Mouse (Mus musculus): Measurements from ENCODE around the gene Hist2h2bb.
"Not testable (repeated sequence)": the region's sequence is repeated elsewhere in the genome, so short reads cannot be mapped to it uniquely, and the experiment has no call there.

Gene Hist2h2bb

DNA sequence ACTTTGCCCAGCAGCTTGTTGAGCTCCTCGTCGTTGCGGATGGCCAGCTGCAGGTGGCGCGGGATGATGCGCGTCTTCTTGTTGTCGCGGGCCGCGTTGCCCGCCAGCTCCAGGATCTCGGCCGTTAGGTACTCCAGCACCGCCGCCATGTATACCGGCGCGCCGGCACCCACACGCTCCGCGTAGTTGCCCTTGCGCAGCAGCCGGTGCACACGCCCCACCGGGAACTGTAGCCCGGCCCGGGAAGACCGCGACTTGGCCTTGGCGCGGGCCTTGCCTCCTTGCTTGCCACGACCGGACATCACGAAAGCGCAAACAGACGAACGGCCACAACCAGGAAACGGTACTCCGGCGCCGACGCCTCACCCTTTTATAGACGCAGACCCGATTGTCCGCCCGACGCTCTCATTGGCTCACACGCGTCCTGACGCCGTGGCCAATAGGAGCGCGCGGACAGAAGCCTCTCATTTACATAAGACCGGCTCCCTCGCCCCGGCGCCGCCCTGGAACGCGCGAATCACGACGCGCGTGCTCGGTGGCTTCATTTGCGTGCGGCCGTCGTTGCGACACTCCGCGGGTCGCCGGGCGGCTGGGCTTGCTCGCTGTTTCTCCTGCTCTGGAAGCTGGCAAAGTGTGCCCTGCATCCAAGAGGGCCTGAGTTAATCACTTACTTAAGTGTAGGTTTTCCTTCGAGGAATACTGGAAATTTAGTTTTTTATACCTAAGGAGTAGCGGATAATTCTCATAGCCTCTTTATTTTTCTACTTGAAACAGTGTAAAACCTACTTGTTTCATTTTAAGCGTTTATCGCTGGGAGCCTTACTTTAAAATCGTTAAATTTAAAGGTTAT is 29.4 kb upstream of the Hist2h2bb start, which contains the start of gene Hist2h2aa2:
TSS of gene Hist2h2aa2 (minus strand) at position 328 of the 850 bp plus-strand sequence.
- peak; percentile 99 for DNase-seq (ENCODE audit: low spot score in 2 of 2)

DNA sequence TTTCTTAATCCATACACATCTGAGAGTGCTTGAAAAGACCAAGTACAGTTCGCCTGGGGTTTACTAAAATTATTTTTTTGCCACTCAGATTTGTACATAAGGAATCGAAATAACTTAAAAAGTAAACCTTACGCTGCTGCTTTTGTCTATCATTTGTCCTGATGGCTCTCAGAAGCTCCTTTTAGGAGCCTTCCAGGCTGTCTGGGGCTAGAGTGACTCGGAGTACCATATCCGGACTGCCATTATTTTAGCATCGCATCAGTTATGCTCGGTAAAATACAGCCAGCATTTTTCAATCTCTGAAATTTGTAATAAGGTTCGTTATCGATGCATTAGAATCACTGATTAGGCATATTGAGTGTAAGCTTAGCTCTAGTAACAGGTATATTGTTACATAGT is 28.8 kb upstream of the Hist2h2bb start:
- DNase-seq (ENCODE audit: low spot score in 2 of 2), result no peak

DNA sequence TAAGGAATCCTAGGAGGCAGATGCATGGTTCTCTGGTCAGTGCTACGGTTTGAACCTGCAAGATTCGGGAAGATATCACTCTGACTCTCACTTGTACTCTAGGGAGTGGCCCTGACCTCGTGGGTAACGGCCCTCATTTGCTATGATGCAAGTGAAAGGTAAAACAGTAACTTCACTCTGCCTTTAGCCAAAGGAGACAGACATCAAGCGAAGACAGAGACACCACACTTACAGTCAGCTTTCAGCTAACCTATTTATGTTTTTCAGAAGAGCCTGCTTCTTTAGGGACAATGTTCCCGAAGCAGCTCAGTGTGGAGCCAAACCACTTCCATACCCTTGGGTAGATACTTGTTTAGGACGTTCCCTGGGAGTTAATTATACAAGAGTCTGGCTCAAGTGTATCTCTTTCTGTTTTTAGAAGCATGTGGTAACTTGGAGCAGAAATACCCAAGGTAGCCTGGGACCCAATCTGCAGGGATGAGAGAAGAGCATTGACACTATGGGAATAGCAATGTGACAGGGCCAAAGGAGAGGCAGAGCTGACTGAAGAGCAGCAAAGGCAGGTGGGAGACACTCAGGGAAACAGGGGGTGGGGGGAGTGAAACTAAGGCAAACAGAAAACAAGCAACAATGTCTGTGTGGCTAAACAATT is 25.5 kb upstream of the Hist2h2bb start:
- no peak for DNase-seq (ENCODE audit: low spot score in 2 of 2)

DNA sequence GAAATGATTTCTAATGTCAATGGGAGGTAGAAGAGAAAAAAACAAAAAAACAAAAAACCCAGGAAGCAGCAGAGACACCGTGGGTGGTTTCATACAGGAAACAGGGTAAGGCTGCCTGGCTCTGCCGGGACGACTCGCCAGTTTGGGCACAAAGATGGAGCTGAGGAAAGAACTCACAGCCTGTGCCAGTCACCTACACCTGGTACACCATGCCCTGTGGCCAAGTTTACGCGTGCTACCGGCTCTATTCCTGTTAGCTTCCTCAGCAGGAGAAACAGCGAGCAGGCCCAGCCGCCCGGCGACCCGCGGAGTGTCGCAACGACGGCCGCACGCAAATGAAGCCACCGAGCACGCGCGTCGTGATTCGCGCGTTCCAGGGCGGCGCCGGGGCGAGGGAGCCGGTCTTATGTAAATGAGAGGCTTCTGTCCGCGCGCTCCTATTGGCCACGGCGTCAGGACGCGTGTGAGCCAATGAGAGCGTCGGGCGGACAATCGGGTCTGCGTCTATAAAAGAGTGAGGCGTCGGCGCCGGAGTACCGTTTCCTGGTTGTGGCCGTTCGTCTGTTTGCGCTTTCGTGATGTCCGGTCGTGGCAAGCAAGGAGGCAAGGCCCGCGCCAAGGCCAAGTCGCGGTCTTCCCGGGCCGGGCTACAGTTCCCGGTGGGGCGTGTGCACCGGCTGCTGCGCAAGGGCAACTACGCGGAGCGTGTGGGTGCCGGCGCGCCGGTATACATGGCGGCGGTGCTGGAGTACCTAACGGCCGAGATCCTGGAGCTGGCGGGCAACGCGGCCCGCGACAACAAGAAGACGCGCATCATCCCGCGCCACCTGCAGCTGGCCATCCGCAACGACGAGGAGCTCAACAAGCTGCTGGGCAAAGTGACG is 24.3 kb upstream of the Hist2h2bb start, which contains the start of gene Hist2h2aa1:
TSS of gene Hist2h2aa1 (plus strand) at position 495 of the 884 bp plus-strand sequence.
- DNase-seq (ENCODE audit: low spot score in 2 of 2), result peak; percentile 82 to 83

DNA sequence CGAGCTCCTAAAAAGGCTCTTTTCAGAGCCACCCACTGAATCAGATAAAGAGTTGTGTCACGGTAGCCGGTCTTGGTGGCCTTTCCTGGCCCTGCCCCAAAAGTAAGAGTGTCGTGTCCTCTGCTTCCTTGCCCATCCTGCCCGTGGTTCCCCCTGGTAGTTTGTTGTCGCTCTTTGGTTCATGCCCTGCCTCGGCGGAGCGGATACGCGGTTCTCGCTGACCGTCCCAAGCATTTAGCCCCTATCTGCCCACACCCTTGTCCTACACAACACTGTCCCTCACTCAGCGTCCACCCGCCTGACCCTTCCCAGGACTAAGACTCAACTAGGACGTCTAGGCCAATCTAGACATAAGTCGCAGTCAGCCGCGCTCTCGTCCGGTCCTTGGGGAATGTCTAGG is 23.5 kb upstream of the Hist2h2bb start:
- DNase-seq (ENCODE audit: low spot score in 2 of 2), result not testable (repeated sequence)

DNA sequence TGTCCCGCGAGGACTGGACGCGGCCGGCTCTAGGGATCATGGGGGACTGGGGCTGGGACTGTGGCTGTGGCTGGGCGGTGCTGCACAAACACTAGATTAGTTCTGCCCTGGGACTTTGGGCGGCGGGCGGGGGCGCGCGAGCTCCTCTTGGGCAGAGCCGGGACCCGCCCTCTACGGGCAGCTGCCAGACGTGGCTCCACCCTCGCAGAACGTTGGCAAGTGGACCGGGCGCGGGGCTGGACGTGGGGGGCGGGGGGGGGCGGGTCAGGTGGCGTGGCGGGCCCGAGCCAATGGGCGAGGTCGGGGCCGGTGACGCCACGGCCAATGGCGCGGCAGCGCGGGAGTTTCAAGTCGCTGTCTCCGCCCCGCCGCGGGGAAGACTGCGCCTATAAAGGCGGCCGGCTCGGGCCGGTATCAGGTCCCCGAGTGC is 23.1 kb upstream of the Hist2h2bb start, which contains the start of gene Hist2h3c1:
TSS of gene Hist2h3c1 (plus strand) at position 259 of the 430 bp plus-strand sequence.
- not testable (repeated sequence) for DNase-seq (ENCODE audit: low spot score in 2 of 2)

DNA sequence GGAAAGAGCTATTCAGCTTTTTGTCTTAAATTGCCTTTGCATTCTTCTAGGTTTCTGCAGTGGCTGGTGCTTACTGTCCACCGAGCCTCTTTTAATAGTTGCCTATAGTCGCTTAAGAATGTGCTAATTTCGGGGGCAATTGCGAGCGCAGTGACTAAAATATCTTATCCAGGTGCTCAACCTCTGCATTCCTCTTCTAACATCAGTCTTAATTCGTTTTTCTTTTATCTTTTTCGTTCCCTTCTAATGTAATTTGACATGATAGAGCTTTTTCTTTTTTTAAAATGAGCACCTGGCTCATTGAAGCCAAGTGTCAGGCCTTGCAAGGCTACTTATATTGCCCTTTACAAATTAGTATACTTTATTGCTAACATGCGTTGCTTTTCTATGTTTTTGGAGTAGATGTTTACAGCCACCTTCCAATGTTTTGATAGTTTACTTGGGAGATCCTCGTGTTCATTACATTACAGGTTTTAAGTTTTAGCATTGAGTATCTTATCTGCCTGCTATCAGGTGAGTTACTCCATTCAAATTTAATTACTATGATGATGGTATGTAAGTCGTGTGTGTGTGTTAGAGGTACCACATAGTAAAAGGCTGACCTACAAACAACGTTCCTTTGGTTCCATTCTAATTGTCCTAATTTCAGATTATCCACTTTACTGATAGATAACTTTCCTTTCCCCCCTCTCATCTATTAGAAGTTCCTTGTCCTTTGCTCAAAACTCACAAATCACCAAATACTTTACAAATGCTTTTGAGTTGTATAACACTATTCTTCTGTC is 22.0 kb upstream of the Hist2h2bb start:
- DNase-seq (ENCODE audit: low spot score in 2 of 2), result no peak

DNA sequence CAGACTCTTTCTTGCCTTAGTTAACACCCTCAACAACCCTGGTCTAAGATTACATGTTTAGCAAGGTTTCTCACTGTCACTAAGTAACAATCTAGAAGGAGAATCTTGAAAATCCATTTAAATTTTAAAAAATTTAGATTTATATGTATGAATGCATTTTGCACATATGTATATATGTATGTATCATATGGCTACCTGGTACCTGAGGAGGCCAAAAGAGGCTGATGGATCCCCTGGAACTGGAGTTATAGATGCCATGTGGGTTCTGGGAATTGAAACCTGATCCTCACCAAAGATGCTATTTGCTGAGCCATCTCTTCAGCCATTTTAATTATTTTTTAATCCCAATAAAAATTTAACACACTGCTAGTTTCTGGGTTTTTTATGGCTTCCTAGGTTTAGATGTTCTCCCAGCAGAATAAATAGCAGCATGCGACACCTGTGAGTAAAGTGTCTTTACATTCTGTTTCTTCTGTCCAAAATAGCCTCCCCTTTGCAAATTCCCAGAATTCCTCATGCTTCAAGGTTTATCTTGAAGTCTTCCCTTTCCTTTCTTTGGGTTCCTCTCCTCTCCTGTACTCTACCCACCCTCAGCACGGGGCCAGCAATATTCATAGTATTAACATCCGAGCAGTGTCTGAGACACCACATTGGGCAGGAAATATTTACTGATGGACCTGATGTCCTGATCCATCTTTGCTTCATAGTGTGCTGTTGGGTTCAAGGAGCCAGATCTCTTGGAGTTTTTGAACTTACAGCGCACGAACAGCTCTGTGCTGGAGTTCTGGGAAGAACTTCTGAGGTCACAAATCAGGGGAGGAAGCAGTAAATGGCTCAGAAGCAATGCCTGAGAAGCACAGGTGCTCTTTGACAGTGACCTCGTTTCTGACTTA is 21.2 kb upstream of the Hist2h2bb start:
- DNase-seq (ENCODE audit: low spot score in 2 of 2), result no peak

DNA sequence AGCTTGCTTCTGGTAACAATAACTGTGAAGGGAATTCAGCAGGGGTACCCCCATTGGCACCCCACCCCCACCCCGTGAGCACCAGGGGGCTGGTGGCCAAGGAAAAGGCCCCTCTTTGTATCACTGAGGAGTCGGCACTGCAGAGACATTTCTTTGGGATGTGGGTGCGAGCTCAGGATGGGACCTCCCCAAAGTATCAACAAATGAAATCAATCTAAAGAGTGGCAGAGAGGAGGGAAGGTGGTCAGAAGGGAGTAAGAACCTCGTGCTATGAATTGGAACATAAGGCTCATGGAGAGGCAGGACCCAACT is 20.6 kb upstream of the Hist2h2bb start:
- DNase-seq (ENCODE audit: low spot score in 2 of 2), result no peak

DNA sequence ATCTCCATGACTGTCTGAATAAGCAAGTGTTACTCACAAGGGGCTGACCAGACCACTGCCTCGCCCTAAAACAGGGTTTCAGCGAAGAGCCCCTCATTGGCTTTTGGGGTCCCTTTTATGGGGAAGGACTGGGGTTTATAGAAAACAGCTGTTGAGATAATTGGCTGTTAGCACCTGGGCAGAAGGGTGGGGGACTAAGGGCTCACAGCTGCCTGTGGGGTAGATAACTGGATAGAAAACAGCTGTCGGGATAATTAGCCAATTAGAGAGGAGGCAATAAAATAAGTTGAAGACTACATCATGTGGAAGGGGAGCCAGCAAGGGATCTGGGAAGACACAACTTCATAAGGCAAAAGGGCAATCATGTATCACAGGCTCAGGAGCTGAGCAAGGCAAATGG is 18.7 kb upstream of the Hist2h2bb start:
- no peak for DNase-seq (ENCODE audit: low spot score in 2 of 2)

DNA sequence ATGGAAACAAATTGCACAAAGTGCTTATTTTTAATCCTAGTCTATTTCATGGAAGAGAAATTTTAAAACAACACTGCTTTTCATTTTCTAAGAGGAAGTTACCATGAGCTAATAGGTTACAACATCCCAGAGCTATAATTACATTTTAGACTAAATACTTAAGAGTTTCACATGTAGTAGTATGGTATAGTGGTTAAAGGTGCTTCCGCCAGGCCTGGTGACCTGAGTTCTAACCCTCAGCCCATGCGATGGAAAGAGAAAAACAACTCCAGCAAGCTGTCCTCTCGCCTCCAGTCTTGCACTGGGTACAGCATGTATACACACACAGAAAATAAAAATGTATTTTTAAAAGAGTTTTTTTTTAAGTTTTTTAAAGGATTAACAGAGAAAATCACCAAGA is 17.8 kb upstream of the Hist2h2bb start:
- DNase-seq (ENCODE audit: low spot score in 2 of 2), result no peak

DNA sequence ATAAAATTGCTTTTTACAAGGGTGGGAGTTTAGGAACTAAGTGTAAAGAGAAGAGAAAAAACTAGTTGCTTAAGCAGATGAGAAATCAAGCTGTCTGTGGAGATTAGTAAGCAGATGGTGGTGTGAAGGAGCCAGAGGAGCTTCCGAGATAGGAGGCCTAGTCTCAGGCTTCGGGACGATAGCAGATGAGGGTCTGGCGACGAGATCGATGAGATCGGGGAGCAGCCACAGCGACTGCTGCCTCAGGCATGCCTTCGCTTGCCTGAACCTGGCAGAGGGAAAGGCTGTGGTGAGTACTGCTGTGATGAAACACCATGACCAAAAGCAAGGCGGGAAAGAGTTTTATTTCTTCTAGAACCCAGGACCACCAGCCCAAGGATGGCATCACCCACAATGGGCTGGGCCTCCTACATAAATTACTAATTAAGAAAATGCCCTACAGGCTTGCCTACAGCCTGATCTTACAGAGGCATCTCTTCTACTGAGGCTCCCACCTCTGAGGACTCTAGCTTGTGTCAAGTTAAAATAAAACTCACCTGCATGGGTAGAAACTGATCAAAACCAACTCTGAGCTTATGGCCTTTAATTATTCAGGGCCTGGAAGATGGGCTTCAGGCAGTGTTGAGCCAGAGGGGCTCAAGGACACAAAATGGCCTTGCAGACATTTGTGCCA is 14.7 kb upstream of the Hist2h2bb start:
- no peak for DNase-seq (ENCODE audit: low spot score in 2 of 2)

DNA sequence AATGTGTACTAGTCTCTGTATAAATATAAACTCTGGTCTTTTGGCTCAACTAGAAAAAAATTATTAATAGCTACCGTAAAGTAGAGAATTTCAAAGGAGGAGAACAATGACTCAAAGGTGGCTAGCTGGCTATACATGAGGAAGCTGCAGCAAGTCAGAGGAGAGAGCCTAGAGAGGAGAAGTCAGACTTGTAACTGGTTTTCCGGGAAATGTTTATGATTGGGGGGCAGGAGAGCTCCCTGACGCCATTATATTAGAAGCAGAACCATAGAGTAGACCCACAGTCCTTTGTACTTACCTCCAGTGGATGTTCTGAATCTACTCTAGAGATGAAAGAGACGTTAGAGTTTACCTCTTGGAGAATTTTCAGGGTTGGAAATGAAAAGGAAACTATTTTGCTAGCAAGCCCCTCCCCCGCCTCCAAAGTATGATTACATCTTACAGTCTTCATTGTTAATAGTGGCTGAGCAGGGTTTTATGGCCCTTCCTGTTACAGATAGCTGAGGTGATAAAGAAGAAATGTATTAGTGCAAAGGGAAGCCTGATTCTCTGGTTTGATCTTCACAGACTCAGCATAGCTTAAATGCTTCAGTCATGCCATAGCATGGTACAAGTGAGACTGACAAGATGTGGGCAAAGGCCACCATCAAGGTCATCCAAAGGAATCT is 13.5 kb upstream of the Hist2h2bb start:
- DNase-seq (ENCODE audit: low spot score in 2 of 2), result no peak

DNA sequence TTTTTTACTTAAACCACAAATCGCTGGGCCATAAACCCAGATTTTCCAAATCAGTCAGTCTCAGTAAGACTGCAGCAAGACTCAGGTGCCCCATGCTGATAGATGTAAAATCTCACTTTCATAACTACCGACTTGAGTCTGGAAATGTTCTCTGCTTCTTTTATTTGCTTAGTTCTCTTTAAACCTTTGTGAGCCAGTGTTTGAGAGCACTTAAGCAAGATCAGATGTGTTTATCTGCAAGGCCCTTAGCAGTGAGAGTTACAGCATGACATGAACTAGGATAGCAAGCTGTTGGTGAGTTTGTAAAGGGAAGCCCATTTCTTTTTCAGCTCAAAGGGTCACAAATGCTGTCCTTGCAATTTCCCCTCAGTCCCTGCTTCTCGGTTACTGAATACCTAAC is 12.4 kb upstream of the Hist2h2bb start:
- DNase-seq (ENCODE audit: low spot score in 2 of 2), result no peak

DNA sequence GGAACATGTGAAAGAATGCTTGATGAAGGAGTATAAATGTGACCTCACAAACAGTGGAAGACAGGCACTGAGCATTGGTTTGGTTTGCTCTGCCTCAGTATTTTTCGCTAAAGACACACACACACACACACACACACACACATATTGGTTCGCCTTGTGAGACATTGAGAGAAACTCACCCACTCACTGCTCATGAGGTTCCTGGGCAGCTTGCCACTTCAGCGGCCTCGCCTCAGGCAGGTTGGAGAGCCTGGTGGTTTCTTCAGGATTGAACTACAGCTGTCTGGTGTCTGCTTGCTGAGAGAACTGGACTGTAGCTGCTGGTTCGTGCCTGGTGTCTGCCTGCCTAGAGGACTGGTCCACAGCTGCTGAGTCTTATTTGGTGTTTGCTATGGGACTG is 9.3 kb upstream of the Hist2h2bb start:
- DNase-seq (ENCODE audit: low spot score in 2 of 2), result no peak

DNA sequence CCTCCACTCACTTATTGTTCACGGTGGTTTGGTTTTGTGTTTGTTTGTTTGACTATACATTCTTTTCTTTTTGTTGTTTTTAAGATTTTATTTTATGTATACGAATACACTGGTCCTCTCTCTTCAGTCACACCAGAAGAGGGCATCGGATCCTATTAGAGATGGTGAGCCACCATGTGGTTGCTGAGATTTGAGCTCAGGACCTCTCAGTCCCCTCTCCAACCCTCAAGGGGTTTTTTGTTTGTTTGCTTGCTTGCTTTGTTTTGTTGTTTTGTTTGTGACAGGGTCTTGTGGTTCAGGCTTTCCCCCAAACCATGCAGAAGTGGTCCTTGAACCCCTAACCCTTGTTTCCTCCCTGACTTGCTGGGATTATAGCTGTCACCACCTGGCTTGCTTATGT is 7.9 kb upstream of the Hist2h2bb start:
- DNase-seq (ENCODE audit: low spot score in 2 of 2), result no peak

DNA sequence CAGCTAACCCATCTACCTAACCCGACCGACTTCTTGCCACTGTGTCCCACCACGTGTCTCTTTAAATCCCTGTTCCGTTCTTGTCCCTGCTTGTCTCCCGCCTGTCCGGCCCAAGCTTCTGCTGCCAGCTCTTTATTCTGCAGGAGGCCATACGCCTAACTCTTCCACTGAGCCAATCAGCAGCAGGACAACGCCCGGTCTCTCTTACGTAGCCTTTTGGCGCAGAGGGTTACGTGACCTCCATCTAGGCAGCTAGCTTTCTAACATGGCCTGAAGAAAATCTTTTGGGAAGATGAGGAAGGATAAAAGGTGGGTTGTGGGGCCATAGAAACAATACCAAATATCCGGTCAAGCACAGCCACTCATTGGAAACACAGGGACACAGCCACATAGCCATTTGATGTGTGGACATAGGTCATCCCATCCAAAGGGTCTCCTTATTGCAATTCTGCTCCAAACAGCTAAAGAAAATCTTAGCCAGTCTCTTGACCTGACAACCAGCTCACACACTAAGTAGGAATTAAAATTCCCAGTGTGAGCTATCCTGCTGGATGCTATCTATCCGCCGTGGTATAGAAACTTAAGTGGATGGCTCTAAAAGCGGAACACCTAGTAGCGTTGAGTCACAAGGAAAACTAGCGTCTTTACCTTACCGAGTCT is 7.2 kb upstream of the Hist2h2bb start:
- peak; percentile 64 to 70 for DNase-seq (ENCODE audit: low spot score in 2 of 2)

DNA sequence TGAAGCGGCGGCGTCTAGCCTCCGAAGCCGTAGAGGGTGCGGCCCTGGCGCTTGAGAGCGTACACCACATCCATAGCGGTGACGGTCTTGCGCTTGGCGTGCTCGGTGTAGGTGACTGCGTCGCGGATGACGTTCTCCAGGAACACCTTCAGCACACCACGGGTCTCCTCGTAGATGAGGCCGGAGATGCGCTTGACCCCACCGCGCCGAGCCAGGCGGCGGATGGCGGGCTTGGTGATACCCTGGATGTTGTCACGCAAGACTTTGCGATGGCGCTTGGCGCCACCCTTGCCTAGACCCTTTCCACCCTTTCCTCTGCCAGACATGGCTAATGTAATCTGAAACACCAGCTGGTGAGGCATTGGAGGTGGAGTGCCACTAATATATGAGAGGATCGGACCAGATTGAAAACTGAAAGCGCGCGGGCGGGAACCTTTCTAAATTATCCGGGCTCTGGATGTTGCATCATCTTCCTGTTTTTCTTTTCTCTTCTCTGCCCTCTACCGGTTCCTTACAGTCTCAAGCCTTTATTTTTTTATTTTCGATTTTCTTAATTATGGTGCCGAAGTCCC is 6.5 kb upstream of the Hist2h2bb start, which contains the start of gene Hist2h4:
TSS of gene Hist2h4 (minus strand) at position 333 of the 572 bp plus-strand sequence.
- DNase-seq (ENCODE audit: low spot score in 2 of 2), result peak; percentile 98 to 99

Data from frontal cortex, postnatal 25 days (tissue).